Mouse (Mus musculus) lung, postnatal 10 days (tissue): ENCODE measurements around the gene Olfr1058.
"Not testable (repeated sequence)": the region's sequence is repeated elsewhere in the genome, so short reads cannot be mapped to it uniquely, and the experiment has no call there.

Experiments used
- DNase-seq: peaks from one replicate; pipeline ENCODE4 v3.0.0; 2021

Gene Olfr1058

GRCm38 (mm10) chr2:86388461-86388860 lies at the start of gene Olfr1058:
Olfr1058 (minus strand) TSS chr2:86388561.
- DNase-seq, result not testable (repeated sequence)

GRCm38 (mm10) chr2:86428511-86428910 lies 40.1 kb upstream of the Olfr1058 start:
- not testable (repeated sequence) for DNase-seq

- DNase-seq, result not testable (repeated sequence)
These were observed 38.3 kb upstream of the Olfr1058 start, which contains the start of gene Olfr1062 for GRCm38 (mm10) chr2:86426649-86427048. Olfr1062 (minus strand) TSS chr2:86426749.

GRCm38 (mm10) chr2:86413950-86414349 lies 25.6 kb upstream of the Olfr1058 start, which contains the start of gene Olfr1061:
Olfr1061 (minus strand) TSS chr2:86414050.
- no peak for DNase-seq

- DNase-seq, result no peak
These were observed 6.8 kb upstream of the Olfr1058 start for GRCm38 (mm10) chr2:86395114-86395513.

- no peak for DNase-seq
These were observed 10.1 kb downstream of the Olfr1058 start, which contains the start of gene Olfr1057 for GRCm38 (mm10) chr2:86378293-86378692. Olfr1057 (minus strand) TSS chr2:86378393.

GRCm38 (mm10) chr2:86366342-86366741 lies 22.0 kb downstream of the Olfr1058 start:
- not testable (repeated sequence) for DNase-seq

GRCm38 (mm10) chr2:86362369-86362768 lies 26.0 kb downstream of the Olfr1058 start, which contains the start of gene Olfr1056:
Olfr1056 (minus strand) TSS chr2:86362469.
- DNase-seq, result no peak

GRCm38 (mm10) chr2:86351751-86352150 lies 36.6 kb downstream of the Olfr1058 start:
- not testable (repeated sequence) for DNase-seq

- DNase-seq, result no peak
These were observed 38.2 kb downstream of the Olfr1058 start, which contains the start of gene Olfr1055 for GRCm38 (mm10) chr2:86350184-86350583. Olfr1055 (minus strand) TSS chr2:86350284.

- no peak for DNase-seq
These were observed 53.0 kb downstream of the Olfr1058 start, which contains the start of gene Olfr1054 for GRCm38 (mm10) chr2:86335333-86335732. Olfr1054 (minus strand) TSS chr2:86335433.
